Mouse (Mus musculus): ENCODE results near the gene Kctd21.

Gene Kctd21

GRCm38 (mm10) chr7:97349438-97349837 is 17.3 kb downstream of the Kctd21 start:
- peak; percentile 73 for DNase-seq

GRCm38 (mm10) chr7:97350891-97351290 is 18.8 kb downstream of the Kctd21 start:
- DNase-seq: peak; percentile 89

- peak; percentile 88 for DNase-seq
Observed at GRCm38 (mm10) chr7:97351792-97352513, 19.8 kb downstream of the Kctd21 start.

GRCm38 (mm10) chr7:97353356-97353755 is 21.2 kb downstream of the Kctd21 start:
- DNase-seq: peak; percentile 56

GRCm38 (mm10) chr7:97355068-97355841 is 23.1 kb downstream of the Kctd21 start:
- DNase-seq: peak; percentile 97

GRCm38 (mm10) chr7:97356253-97356652 is 24.1 kb downstream of the Kctd21 start:
- peak; percentile 87 for DNase-seq

GRCm38 (mm10) chr7:97356875-97357276 is 24.7 kb downstream of the Kctd21 start:
- DNase-seq: peak; percentile 98

- DNase-seq: peak; percentile 80
Observed at GRCm38 (mm10) chr7:97357840-97358239, 25.7 kb downstream of the Kctd21 start.

- no peak for DNase-seq
Observed at GRCm38 (mm10) chr7:97358347-97358746, 26.2 kb downstream of the Kctd21 start.

GRCm38 (mm10) chr7:97360166-97360565 is 28.0 kb downstream of the Kctd21 start:
- peak; percentile 79 for DNase-seq

- peak; percentile 74 for DNase-seq
Observed at GRCm38 (mm10) chr7:97360955-97361354, 28.8 kb downstream of the Kctd21 start.

- DNase-seq: peak; percentile 73
Observed at GRCm38 (mm10) chr7:97361467-97361866, 29.3 kb downstream of the Kctd21 start.

- DNase-seq: peak; percentile 79
Observed at GRCm38 (mm10) chr7:97365887-97366286, 33.8 kb downstream of the Kctd21 start.

- peak; percentile 74 for DNase-seq
Observed at GRCm38 (mm10) chr7:97375101-97375500, 43.0 kb downstream of the Kctd21 start.

- peak; percentile 92 for DNase-seq
Observed at GRCm38 (mm10) chr7:97375906-97376305, 43.8 kb downstream of the Kctd21 start.

GRCm38 (mm10) chr7:97379304-97379703 is 47.2 kb downstream of the Kctd21 start:
- DNase-seq: peak; percentile 70

- DNase-seq: peak; percentile 68
Observed at GRCm38 (mm10) chr7:97380500-97381123, 48.5 kb downstream of the Kctd21 start.

GRCm38 (mm10) chr7:97382661-97383060 is 50.5 kb downstream of the Kctd21 start:
- peak; percentile 54 for DNase-seq

- peak; percentile 86 for DNase-seq
Observed at GRCm38 (mm10) chr7:97383496-97384132, 51.5 kb downstream of the Kctd21 start.

- peak; percentile 96 for DNase-seq
Observed at GRCm38 (mm10) chr7:97386106-97386805, 54.1 kb downstream of the Kctd21 start.

GRCm38 (mm10) chr7:97386806-97387370 is 54.8 kb downstream of the Kctd21 start:
- peak; percentile 98 for DNase-seq

GRCm38 (mm10) chr7:97387561-97388147 is 55.5 kb downstream of the Kctd21 start:
- peak; percentile 91 for DNase-seq
